Mouse (Mus musculus) bone marrow, adult 2 months (tissue): ENCODE measurements around the gene Rab30.

Source experiments
- CTCF ChIP-seq: fragments of 200-500 bp; IDR thresholded peaks from 2 replicates; pipeline ENCODE4 v1.5.1; 2011; ENCODE audit warnings: low read length, control low read depth; ENCODE audit not compliant: control insufficient read depth, insufficient read depth
- POLR2A ChIP-seq: fragments of 200-500 bp; IDR thresholded peaks from 2 replicates; pipeline ENCODE4 v1.6.1; 2011; ENCODE audit warnings: low read depth, mild to moderate bottlenecking, control low read depth, low read length, borderline replicate concordance; ENCODE audit not compliant: control insufficient read depth

GRCm38 (mm10) chr7:92819656-92820055 lies 78.3 kb downstream of the Rab30 start:
- no peak for TF ChIP-seq POLR2A
- TF ChIP-seq CTCF = no peak
